Mouse (Mus musculus) G1E (cell line): Measurements from ENCODE around the gene Fgf18. TPM values are rescaled to one million over a fixed set of nuclear protein-coding genes. Genes with fewer than 3 reads are reported as not detected.

Experiments used
- ATAC-seq: 2 replicates; pipeline ENCODE4 v1.8.0; 2016; ENCODE audit warnings: mild to moderate bottlenecking; ENCODE audit not compliant: insufficient number of reproducible peaks, poor library complexity, low FRiP score, severe bottlenecking; ENCODE audit errors: extremely low read depth
- DNase-seq: peaks from one replicate; pipeline ENCODE4 v3.0.0; 2012; ENCODE audit warnings: low spot score
- H3K27me3 ChIP-seq: 2 replicates; pipeline ENCODE4 v1.6.1; 2012; ENCODE audit warnings: mild to moderate bottlenecking, low read length, inconsistent platforms; ENCODE audit not compliant: insufficient read depth
- H3K36me3 ChIP-seq: replicated peaks from 2 replicates; pipeline ENCODE3; 2012; ENCODE audit warnings: mild to moderate bottlenecking, inconsistent platforms
- H3K4me1 ChIP-seq: 2 replicates; pipeline ENCODE4 v1.6.1; 2012; ENCODE audit warnings: low read depth, low read length, inconsistent platforms, mixed read lengths; ENCODE audit not compliant: insufficient read depth
- H3K4me3 ChIP-seq: 2 replicates; pipeline ENCODE4 v1.5.1; 2012; ENCODE audit warnings: low read depth, mild to moderate bottlenecking, inconsistent platforms, low read length, moderate library complexity, mixed read lengths
- H3K9me3 ChIP-seq: replicated peaks from 2 replicates; pipeline ENCODE4 v1.6.1; 2012; ENCODE audit warnings: inconsistent platforms
- CTCF ChIP-seq: IDR thresholded peaks from 2 replicates; pipeline ENCODE4 v1.5.1; 2012; ENCODE audit warnings: low read depth, low read length, inconsistent platforms, mixed read lengths
- GATA1 ChIP-seq: IDR thresholded peaks from 2 replicates; pipeline ENCODE4 v1.6.1; 2012; ENCODE audit warnings: borderline replicate concordance, low read length, inconsistent platforms, mixed read lengths
- GATA2 ChIP-seq: IDR thresholded peaks from 2 replicates; pipeline ENCODE4 v1.6.1; 2012; ENCODE audit warnings: low read depth, low read length, inconsistent platforms, borderline replicate concordance
- POLR2AphosphoS5 ChIP-seq: IDR thresholded peaks from 2 replicates; pipeline ENCODE4 v1.6.1; 2012; ENCODE audit warnings: low read depth, low read length, inconsistent platforms; ENCODE audit not compliant: insufficient replicate concordance
- TAL1 ChIP-seq: conservative IDR thresholded peaks from 2 replicates; pipeline ENCODE4 v1.6.1; 2012; ENCODE audit warnings: low read depth, low read length, inconsistent platforms, mixed read lengths
- polyA plus RNA-seq: library from polyadenylated mRNA; stranded (reverse); fragments of >175 nt; gene quantifications from 2 replicates; pipeline ENCODE4 v1.2.3, GENCODE M21; 2012
- total RNA-seq, 2 experiments: library from RNA; stranded (forward) in 1 of 2; stranded (reverse) in 1 of 2; fragments of 200-1000 nt in 1 of 2; fragments of >200 nt in 1 of 2; fragmentation: Nextera tagmentation in 1 of 2; gene quantifications; 2 replicates each; pipeline ENCODE4 v1.2.3; 2014 to 2017

Gene Fgf18
- total and polyA plus RNA-seq, 3 experiments, result not detected

DNA sequence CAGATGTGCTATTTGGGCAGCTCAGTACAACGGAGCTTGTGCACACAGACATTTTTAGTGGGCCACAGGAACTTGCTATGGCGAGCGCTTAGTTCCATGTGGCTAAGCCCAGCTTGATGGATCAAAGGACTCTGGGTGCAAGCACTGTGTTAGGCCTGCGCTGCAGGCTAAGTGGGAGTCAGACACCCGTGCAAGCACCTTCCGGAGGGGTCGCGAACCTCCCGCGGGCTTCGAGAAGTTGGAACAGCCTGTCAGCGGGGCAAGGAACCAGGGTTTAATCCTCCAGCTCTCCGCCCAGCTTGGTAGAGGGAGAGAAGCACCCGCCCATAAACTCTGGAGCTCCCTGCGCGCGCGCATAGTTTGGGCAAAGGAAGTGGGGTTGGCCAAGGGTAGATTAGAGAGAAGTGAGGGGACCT lies 33.5 kb upstream of the Fgf18 start:
- DNase-seq, result no peak
- TF ChIP-seq TAL1, result no peak
- peaks cover 29% of the 10 kb centered on the region for H3K27me3 ChIP-seq

DNA sequence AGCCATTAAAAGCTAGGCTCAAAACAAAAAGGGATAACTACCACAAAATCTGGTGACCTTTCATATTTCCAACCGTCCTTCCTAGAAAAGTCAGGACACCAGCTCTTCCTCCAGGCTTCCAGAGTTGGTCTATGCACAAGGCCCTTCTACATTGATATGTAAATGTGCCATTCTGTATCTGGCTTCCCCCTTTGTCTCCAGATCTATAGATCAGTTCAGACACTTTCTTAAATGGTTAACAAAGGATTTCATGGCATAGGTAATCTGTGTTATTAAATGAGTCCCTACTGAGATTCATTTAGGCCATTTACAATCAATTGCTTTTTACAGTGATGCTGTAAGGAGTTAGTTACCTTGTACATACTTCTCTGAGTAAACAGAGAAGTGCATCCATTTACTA lies 32.6 kb upstream of the Fgf18 start:
- H3K4me3 ChIP-seq, result no peak overlapping the region
- peaks cover 32% of the 10 kb centered on the region for H3K27me3 ChIP-seq
- H3K4me1 ChIP-seq, result no peaks in the 10 kb centered on the region
- no peak for ATAC-seq
- TF ChIP-seq POLR2AphosphoS5 (no peak), CTCF (no peak), GATA1 (no peak), GATA2 (no peak), TAL1 (no peak)
- H3K9me3 ChIP-seq, result no peaks in the 10 kb centered on the region
- no peaks in the 10 kb centered on the region for H3K36me3 ChIP-seq
- no peak for DNase-seq

More for the DNA sequence above, 33.5 kb upstream of the Fgf18 start:
- Histone ChIP-seq H3K4me3 (no peak overlapping the region), H3K36me3 (no peaks in the 10 kb centered on the region), H3K9me3 (no peaks in the 10 kb centered on the region), H3K4me1 (no peaks in the 10 kb centered on the region)
- no peak for ATAC-seq

DNA sequence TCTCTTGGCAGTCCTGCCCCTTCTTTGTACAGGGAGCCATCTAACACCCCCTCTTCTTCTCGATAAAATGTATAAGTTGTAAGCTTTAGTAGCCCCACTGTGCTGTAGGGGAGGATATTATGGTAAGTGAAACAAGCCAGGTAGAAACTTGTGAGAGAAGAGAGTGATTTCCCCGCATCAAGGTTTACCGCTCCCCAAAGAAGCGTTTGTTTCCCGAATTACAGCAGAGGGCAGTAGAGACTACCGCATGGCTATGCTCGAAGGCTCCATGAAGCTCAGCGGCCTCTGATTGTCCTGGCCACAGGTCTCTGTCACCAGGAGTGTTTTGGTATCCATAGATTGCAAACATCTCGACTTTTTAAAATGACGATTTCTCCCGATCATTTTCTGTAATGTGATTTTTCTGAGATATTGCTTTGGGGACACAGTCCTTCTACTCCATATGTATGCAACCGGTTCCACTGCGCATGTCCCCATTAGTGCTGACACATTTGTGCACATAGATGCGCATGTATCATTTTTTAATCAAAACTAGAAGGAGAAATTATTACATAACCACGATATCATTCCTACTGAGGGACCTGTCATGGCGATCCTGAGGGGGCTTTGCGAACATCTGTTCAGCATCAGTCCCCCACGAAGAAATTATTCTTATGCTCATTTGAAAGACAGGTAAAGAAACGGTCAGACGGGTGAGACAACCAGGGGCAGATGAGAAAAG lies 29.5 kb upstream of the Fgf18 start:
- peaks cover 32% of the 10 kb centered on the region for H3K27me3 ChIP-seq
- DNase-seq, result no peak

DNA sequence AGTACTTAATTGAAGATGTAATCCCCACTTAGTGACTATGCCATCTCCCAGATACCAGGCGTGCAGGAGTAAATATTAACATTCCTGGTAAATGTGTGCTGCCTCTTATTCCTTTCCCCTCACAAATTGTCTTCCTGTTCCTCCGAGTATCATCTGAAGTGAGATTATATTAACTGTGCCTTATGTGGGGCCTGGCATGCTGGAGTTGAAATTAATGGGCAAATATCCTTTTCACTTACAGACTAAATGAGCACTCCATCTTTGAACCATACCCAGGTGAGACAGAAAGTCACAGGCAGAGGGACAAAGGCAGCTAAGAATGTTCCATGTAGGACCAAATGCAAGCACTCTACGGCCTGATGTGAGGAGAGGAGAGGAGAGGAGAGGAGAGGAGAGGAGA lies 28.6 kb upstream of the Fgf18 start:
- peaks cover 33% of the 10 kb centered on the region for H3K27me3 ChIP-seq
- no peak overlapping the region for H3K4me3 ChIP-seq
- TF ChIP-seq CTCF (no peak), POLR2AphosphoS5 (no peak)
- no peaks in the 10 kb centered on the region for H3K9me3 ChIP-seq
- ATAC-seq (no peak), DNase-seq (no peak)
- H3K36me3 ChIP-seq, result no peaks in the 10 kb centered on the region
- H3K4me1 ChIP-seq, result no peaks in the 10 kb centered on the region

More for the DNA sequence above, 29.5 kb upstream of the Fgf18 start:
- ATAC-seq, result no peak
- H3K4me3 ChIP-seq, result no peak overlapping the region
- no peak for TF ChIP-seq CTCF
- no peak for TF ChIP-seq GATA2
- no peak for TF ChIP-seq GATA1
- TF ChIP-seq POLR2AphosphoS5, result no peak
- TF ChIP-seq TAL1, result no peak
- H3K9me3 ChIP-seq, result no peaks in the 10 kb centered on the region
- no peaks in the 10 kb centered on the region for H3K36me3 ChIP-seq
- no peaks in the 10 kb centered on the region for H3K4me1 ChIP-seq

DNA sequence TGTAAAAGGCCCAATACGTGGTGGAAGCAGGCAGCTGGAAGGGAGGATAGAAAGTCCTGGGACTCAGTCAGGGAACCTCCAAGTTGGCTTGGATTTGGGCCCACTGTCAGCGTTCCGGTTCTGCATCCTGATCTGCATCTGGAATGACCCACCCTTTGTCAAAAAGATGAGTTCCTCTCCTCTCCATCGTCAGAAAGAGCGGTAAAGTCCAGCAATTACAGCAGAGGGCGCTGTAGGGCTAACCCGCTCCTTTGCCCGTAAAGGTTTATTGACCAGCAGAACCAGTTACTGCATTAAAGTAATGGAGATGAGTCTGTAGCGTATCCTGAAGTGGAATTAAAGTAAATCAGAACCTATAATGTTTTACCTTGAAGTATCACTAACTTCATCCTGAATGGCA lies 23.3 kb upstream of the Fgf18 start:
- peak; percentile 41 for DNase-seq

DNA sequence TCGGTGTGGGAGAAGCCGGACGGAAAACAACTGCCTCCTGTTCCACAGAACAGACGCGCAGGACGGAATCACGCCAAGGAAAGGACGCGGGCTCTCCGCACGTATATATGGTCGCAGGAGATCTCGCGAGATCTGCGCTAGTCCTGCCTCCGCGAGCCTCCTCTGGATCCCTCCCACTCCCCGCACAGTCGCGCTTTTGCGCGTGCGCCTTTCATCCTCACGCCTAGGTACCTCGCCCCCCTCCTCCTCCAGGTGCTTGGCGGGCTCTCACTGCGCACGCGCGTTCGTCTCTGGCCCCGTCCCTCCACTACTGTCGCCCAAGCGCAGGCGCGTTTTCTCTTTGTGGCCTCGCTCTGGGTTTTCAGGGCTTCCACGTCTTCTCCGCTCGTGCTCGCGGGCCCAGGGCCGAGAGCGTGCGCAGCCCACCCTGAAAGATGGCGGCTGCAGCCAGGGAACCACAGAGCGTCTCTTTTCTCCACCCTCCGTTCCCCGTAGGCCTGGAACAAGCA lies 15.9 kb upstream of the Fgf18 start, which contains the start of gene Npm1:
Gene Npm1 (minus strand): TSS at position 209 of the 509 bp plus-strand sequence.
- ATAC-seq (peak; percentile 94), DNase-seq (peak; percentile 94)
- TF ChIP-seq CTCF, result no peak
- TF ChIP-seq GATA2, result no peak
- peak; percentile 96; the same call in 1 of the 2 replicates for TF ChIP-seq POLR2AphosphoS5
- Histone ChIP-seq H3K9me3 (no peaks in the 10 kb centered on the region), H3K4me1 (peaks cover 20% of the 10 kb centered on the region), H3K27me3 (peaks cover 9% of the 10 kb centered on the region), H3K4me3 (peak within 1 kb of the TSS; percentile 94), H3K36me3 (peaks cover 42% of the 10 kb centered on the region)

More for the DNA sequence above, 23.3 kb upstream of the Fgf18 start:
- TF ChIP-seq POLR2AphosphoS5, result no peak
- TF ChIP-seq GATA1, result no peak
- no peak for TF ChIP-seq GATA2
- TF ChIP-seq CTCF, result peak; percentile 71
- no peak for TF ChIP-seq TAL1
- no peak for ATAC-seq
- H3K4me3 ChIP-seq, result no peak overlapping the region
- H3K9me3 ChIP-seq, result no peaks in the 10 kb centered on the region
- H3K27me3 ChIP-seq, result peaks cover 28% of the 10 kb centered on the region
- peaks cover 2% of the 10 kb centered on the region; the same call in 1 of the 2 replicates for H3K4me1 ChIP-seq
- no peaks in the 10 kb centered on the region for H3K36me3 ChIP-seq
